Mouse (Mus musculus) leukemia stem cell, adult 10-12 weeks (primary cell): ENCODE measurements around the gene 1700012B09Rik. TPM values are rescaled to one million over a fixed set of nuclear protein-coding genes. Genes with fewer than 3 reads are reported as not detected.

Experiments used
- polyA plus RNA-seq: library from polyadenylated mRNA; stranded (reverse); fragments of >175 nt; gene quantifications from 2 replicates; pipeline ENCODE4 v1.2.3, GENCODE M21; 2012; ENCODE audit warnings: low replicate concordance

Gene 1700012B09Rik
- not detected in 2 replicates for polyA plus RNA-seq

GRCm38 (mm10) chr9:14770803-14771471 is at the start of gene 1700012B09Rik:
Gene 1700012B09Rik, minus strand, starts transcription at chr9:14771030.

GRCm38 (mm10) chr9:14784039-14785002 is 13.5 kb upstream of the 1700012B09Rik start, which contains the start of the genes Mre11a and Ankrd49:
Gene Mre11a, plus strand, starts transcription at chr9:14784654.
Gene Ankrd49, minus strand, starts transcription at chr9:14784856.

GRCm38 (mm10) chr9:14752001-14752522 is 18.8 kb downstream of the 1700012B09Rik start, which contains the start of gene Fut4:
Gene Fut4, minus strand, starts transcription at chr9:14752393.

GRCm38 (mm10) chr9:14740151-14740924 is 30.5 kb downstream of the 1700012B09Rik start, which contains the start of gene Piwil4:
Gene Piwil4, minus strand, starts transcription at chr9:14740733.

Other genes with a start within 250 kb of the 1700012B09Rik start
- 0.30 and 0.57 TPM in 2 replicates for gene Amotl1, start 126.0 kb downstream of the 1700012B09Rik start, polyA plus RNA-seq
- not detected in 2 replicates for gene Piwil4, start 30.3 kb downstream of the 1700012B09Rik start, polyA plus RNA-seq
- 0.96 and 2.4 TPM in 2 replicates for gene Fut4, start 18.6 kb downstream of the 1700012B09Rik start, polyA plus RNA-seq
- gene Mre11a, start 13.6 kb upstream of the 1700012B09Rik start, polyA plus RNA-seq = 4.1 and 5.5 TPM in 2 replicates
- 17.8 and 20.9 TPM in 2 replicates for gene Ankrd49, start 13.8 kb upstream of the 1700012B09Rik start, polyA plus RNA-seq
- 0.15 and 0.71 TPM in 2 replicates for gene Gpr83, start 89.2 kb upstream of the 1700012B09Rik start, polyA plus RNA-seq
- 3.4 and 15.9 TPM in 2 replicates for gene Izumo1r, start 132.9 kb upstream of the 1700012B09Rik start, polyA plus RNA-seq